Mouse (Mus musculus) cerebellum, adult 9-10 months (tissue): Measurements from ENCODE around the gene Gm5485.

Experiments used
- DNase-seq: peaks from one replicate; pipeline ENCODE4 v3.0.0; 2022

Gene Gm5485

DNA sequence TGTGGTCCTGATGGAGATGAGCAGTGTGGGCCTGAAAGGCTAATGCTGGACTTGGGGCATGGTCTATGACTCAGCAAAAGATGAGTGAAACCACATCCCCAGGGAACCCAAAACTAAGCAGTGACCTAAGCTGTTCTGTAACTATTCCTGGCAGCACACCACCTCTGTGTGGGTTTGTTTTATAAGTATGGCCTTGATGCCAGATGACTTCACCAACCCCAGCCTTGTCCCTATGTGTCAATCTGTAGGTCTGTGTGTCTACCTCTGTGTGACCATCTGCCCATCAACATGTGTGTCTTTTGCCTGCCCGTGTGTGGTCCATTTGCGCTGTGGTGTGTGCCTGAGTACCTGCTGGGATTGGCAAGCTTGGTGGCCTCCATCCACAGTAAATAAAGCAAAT, 44.1 kb downstream of the Gm5485 start:
- DNase-seq: peak; percentile 81

DNA sequence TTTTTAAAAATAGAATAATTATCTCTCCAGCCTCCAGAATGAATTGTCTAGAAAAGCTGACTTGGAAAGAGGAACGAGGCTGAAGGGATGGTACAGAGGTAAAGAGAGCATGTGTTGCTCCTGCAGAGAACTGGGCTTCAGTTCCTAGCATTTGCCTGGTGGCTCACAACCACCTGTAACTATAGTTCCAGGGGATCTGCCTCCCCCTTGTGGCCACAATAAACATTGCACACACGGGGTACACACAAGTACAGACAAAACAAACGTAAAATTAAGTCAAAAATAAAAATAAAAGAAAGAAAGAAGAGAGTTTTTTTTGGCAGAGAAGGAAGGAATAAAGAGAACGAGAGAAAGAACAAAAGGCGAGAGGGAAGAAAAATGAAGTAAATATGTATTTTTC, 45.4 kb downstream of the Gm5485 start:
- DNase-seq: no peak

DNA sequence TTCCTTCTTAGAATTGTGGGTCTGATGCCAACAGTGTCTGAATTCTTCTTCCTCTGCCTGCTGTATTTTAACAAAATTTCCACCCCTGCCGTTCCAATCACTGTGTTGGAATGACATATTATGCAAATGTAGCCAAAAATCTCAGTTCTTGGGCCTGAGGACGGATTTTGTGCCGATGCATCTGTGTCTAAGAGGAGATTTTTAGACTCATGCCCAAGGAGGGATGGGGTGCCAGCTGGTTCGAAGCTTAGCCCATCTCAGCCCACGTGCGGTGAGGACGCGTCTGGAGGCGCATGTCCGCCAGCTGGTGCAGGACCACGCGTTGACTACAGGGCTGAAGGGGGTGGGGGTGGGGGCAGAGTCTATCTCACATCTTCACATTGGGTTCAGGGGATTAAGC, 51.3 kb downstream of the Gm5485 start:
- DNase-seq: peak; percentile 84

DNA sequence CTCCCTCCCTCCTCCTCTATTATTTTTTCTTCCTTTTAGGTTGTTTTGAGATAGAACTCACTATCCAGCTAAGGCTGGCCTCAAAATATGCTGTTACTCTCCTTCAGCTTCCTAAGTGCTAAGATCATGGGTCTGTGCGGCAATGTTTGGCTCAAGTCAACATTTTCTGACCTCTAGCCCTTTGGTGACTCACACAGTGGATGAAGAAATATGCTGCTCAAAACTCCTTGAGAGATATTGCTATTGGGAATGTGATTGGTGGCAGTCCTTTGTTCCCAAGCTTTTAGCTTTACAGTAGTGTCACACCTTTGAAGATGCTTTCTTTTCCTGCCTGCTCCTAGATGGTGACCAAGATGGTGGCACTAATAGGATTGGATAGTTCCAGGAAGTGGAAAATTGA, 55.8 kb downstream of the Gm5485 start:
- no peak for DNase-seq

DNA sequence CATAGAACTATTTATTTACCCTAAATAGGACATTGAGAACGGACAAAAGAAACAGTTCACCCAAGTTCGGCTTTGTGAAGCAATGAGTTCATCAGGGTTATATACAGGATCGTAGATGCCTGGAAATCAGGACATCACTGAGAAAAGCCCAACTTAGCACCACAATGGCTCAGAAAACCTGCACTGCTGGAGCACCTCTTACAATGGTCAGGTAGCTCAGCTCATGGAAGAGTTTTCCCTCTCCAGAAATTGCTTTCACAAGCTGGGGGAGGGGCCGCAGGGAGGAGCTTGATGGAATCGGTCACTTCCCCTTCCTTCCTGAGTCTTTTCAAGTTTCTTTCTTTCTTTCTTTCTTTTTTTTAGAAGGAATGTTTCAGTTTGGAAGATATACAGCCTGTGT, 56.5 kb downstream of the Gm5485 start:
- DNase-seq: no peak
